In genomic region chr10:44044727-44045126, GRCm38 (mm10) we compare ENCODE assay signal across 14 mouse cellular contexts.
A peak's percentile ranks its signal among the peaks of the same experiment; 100 is the strongest.
DNase-seq lines count a peak whose midpoint lies in the region; ATAC-seq and TF ChIP-seq lines count a peak whose summit lies in the region.
"Had no signal": no experiment of that assay in that cellular context is flagged by ENCODE, and none has a peak within 500 bp of the region (broad histone marks: within the 10 kb centered on the region; RNA-seq: fewer than 3 reads in every experiment).

No protein-coding gene starts in this region.

- TF ChIP-seq EP300 in ES-Bruce4 (IDR thresholded peaks at IDR 0.05; ENCODE audit: insufficient read depth, low read depth, low read length): no peak

- H3K27me3 ChIP-seq in ES-Bruce4 (ENCODE audit: control insufficient read depth, insufficient read depth, low read length, poor library complexity, severe bottlenecking): no peaks in the 10 kb centered on the region; the same call in 1 of the 2 replicates
- no peaks in the 10 kb centered on the region for H3K27me3 ChIP-seq in hindbrain, postnatal 0 days (ENCODE audit: insufficient read depth, low read length)
- H3K27me3 ChIP-seq: embryonic facial prominence, embryonic 12.5 days; heart, embryonic 12.5 days; limb, embryonic 15.5 days had no signal

- peak; percentile 34 for DNase-seq in kidney, adult 9 months
- DNase-seq in kidney, adult 11 months: no peak
- peak; percentile 12 for DNase-seq in lung, postnatal 36 days
- DNase-seq in lung, postnatal 10 days: no peak
- DNase-seq in naive thymus-derived CD4-positive, alpha-beta T cell, adult 2 months (ENCODE audit: low read depth): peak; percentile 41
- DNase-seq in cerebellum, adult 11 months: no peak
- no peak for DNase-seq in hindbrain, postnatal 0 days (ENCODE audit: low spot score)
- DNase-seq: cerebellum, adult 9-10 months; right cerebral cortex, postnatal 25 days had no signal

- TF ChIP-seq CTCF in ES-Bruce4 (IDR thresholded peaks at IDR 0.05; ENCODE audit: low read depth, low read length): peak; percentile 71
- no peak; the same call in 1 of the 2 replicates for TF ChIP-seq CTCF in hindbrain, postnatal 0 days (IDR thresholded peaks at IDR 0.05; ENCODE audit: low read depth)

- H3K9me3 ChIP-seq in ES-Bruce4 (replicated peaks; ENCODE audit: control insufficient read depth, insufficient read depth, low read length, poor library complexity, severe bottlenecking): no peaks in the 10 kb centered on the region
- no peaks in the 10 kb centered on the region for H3K9me3 ChIP-seq in hindbrain, postnatal 0 days (ENCODE audit: low read length)
- H3K9me3 ChIP-seq: embryonic facial prominence, embryonic 12.5 days; heart, embryonic 12.5 days; limb, embryonic 15.5 days had no signal

- H3K27ac ChIP-seq in ES-Bruce4 (ENCODE audit: insufficient read depth, low read length): no peak overlapping the region
- H3K27ac ChIP-seq in hindbrain, postnatal 0 days: no peak overlapping the region
- H3K27ac ChIP-seq: embryonic facial prominence, embryonic 12.5 days; limb, embryonic 15.5 days had no signal

- no peak for ATAC-seq in hindbrain, postnatal 0 days
- ATAC-seq: activated CD4-positive, CD25-positive, alpha-beta regulatory T cell, adult 4 months had no signal

- H3K4me3 ChIP-seq in ES-Bruce4 (ENCODE audit: low read depth, low read length): no peak overlapping the region
- no peak overlapping the region for H3K4me3 ChIP-seq in hindbrain, postnatal 0 days (ENCODE audit: low read length)
- H3K4me3 ChIP-seq: embryonic facial prominence, embryonic 12.5 days; heart, embryonic 12.5 days; limb, embryonic 15.5 days had no signal

- TF ChIP-seq POLR2A in ES-Bruce4 (IDR thresholded peaks at IDR 0.05; ENCODE audit: insufficient read depth, low read length): no peak

- H3K4me2 ChIP-seq in hindbrain, postnatal 0 days (ENCODE audit: low read depth, low read length): no peak overlapping the region
- H3K4me2 ChIP-seq: embryonic facial prominence, embryonic 12.5 days; heart, embryonic 12.5 days; limb, embryonic 15.5 days had no signal

- H3K36me3 ChIP-seq in ES-Bruce4 (ENCODE audit: control insufficient read depth, insufficient read depth, low read length, poor library complexity, severe bottlenecking): no peaks in the 10 kb centered on the region
- H3K36me3 ChIP-seq in hindbrain, postnatal 0 days (ENCODE audit: insufficient read depth, low read length): no peaks in the 10 kb centered on the region
- H3K36me3 ChIP-seq: embryonic facial prominence, embryonic 12.5 days; heart, embryonic 12.5 days; limb, embryonic 15.5 days had no signal

- no peaks in the 10 kb centered on the region for H3K4me1 ChIP-seq in ES-Bruce4 (ENCODE audit: control insufficient read depth, insufficient read depth, low read length)
- H3K4me1 ChIP-seq in hindbrain, postnatal 0 days (ENCODE audit: insufficient read depth, low read length): no peaks in the 10 kb centered on the region
- H3K4me1 ChIP-seq: embryonic facial prominence, embryonic 12.5 days; heart, embryonic 12.5 days; limb, embryonic 15.5 days had no signal

- WGBS in hindbrain, postnatal 0 days: 73% methylated on average over 4 of the region's 4 CpGs

- no peak overlapping the region for H3K9ac ChIP-seq in ES-Bruce4 (ENCODE audit: low read depth, poor library complexity, severe bottlenecking)
- no peak overlapping the region for H3K9ac ChIP-seq in hindbrain, postnatal 0 days (replicated peaks; ENCODE audit: low read length)
- H3K9ac ChIP-seq: embryonic facial prominence, embryonic 12.5 days; heart, embryonic 12.5 days; limb, embryonic 15.5 days had no signal

Comparison
In these comparisons a context has a peak if more than half of its experiments do, and no peak if none do; other contexts are left out.
1. DNase-seq: peak in kidney, adult 9 months (single experiment), lung, postnatal 36 days (single experiment) and naive thymus-derived CD4-positive, alpha-beta T cell, adult 2 months (single experiment); none in kidney, adult 11 months (single experiment), lung, postnatal 10 days (single experiment), cerebellum, adult 11 months (single experiment) and hindbrain, postnatal 0 days (single experiment).